Mouse (Mus musculus) midbrain, postnatal 0 days (tissue): ENCODE measurements at regions not wholly inside any gene's neighbourhood (a gene's known extent, or its start where the extent isn't known, plus 50 kb on each side); places are given as distances from the start of the nearest gene placed in this dataset.

Source experiments
- ATAC-seq: fragments of 200-750 bp; cut with Nextera tagmentation; 2 replicates; pipeline ENCODE4 v1.8.0; 2017; ENCODE audit warnings: moderate number of reproducible peaks, mild to moderate bottlenecking, moderate TSS enrichment, moderate library complexity; ENCODE audit not compliant: low FRiP score
- DNase-seq: peaks from one replicate; pipeline ENCODE4 v3.0.0-alpha.2; 2015; ENCODE audit warnings: low spot score
- H3K27ac ChIP-seq: fragments of 300-500 bp; sonication (generic); 2 replicates; pipeline ENCODE4 v1.5.1; 2014; ENCODE audit warnings: low read depth, mild to moderate bottlenecking, low read length, mixed read lengths
- H3K27me3 ChIP-seq: fragments of 300-500 bp; sonication (generic); 2 replicates; pipeline ENCODE4 v1.6.1; 2014; ENCODE audit warnings: low read length, control low read depth, mixed read lengths; ENCODE audit not compliant: insufficient read depth
- H3K36me3 ChIP-seq: fragments of 300-500 bp; sonication (generic); 2 replicates; pipeline ENCODE4 v1.6.1; 2014; ENCODE audit warnings: low read length, control low read depth, mixed read lengths; ENCODE audit not compliant: insufficient read depth
- H3K4me1 ChIP-seq: fragments of 300-500 bp; sonication (generic); 2 replicates; pipeline ENCODE4 v1.6.1; 2014; ENCODE audit warnings: mild to moderate bottlenecking, control low read depth, antibody characterized with exemption, low read length, mixed read lengths; ENCODE audit not compliant: insufficient read depth
- H3K4me2 ChIP-seq: fragments of 300-500 bp; sonication (generic); 2 replicates; pipeline ENCODE4 v1.6.1; 2014; ENCODE audit warnings: low read depth, mild to moderate bottlenecking, low read length, mixed read lengths; ENCODE audit not compliant: poor library complexity, severe bottlenecking
- H3K4me3 ChIP-seq: fragments of 300-500 bp; sonication (generic); 2 replicates; pipeline ENCODE4 v1.5.1; 2014; ENCODE audit warnings: low read depth, mild to moderate bottlenecking, low read length, moderate library complexity
- H3K9ac ChIP-seq: fragments of 300-500 bp; sonication (generic); replicated peaks from 2 replicates; pipeline ENCODE4 v1.6.1; 2014; ENCODE audit warnings: mild to moderate bottlenecking, low read length, moderate library complexity, mixed read lengths; ENCODE audit not compliant: poor library complexity, severe bottlenecking
- H3K9me3 ChIP-seq: fragments of 300-500 bp; sonication (generic); 2 replicates; pipeline ENCODE4 v1.6.1; 2016; ENCODE audit warnings: low read length, control low read depth
- CTCF ChIP-seq: IDR thresholded peaks from 2 replicates; pipeline ENCODE4 v1.5.1; 2016; ENCODE audit warnings: antibody characterized with exemption, mild to moderate bottlenecking
- WGBS: fragments of 180-500 bp; shearing (Covaris S2); extraction: QIAGEN DNeasy Blood & Tissue Kit; methylation state at CpG from one replicate; pipeline ENCODE4 v1.1.7; 2014; 5-methylcytosine and 5-hydroxymethylcytosine counted together

DNA sequence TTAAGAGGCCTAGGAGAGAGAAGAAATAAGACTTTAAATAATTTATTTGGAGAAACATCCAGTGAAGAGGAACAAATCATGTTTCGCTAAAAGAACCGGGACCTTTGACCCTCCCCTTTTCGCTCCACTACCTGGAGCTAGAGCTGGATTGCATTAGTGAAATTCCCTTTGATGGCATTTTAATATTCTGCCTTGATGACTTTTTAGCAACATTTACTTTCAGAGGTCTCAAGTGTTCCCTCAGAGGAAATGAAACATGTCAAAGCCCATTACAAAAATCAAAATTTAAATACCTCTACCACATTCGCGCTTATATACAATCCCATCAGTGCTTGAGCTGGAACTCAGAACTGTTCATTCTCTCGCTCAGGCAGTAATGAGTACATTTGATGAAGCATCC, 297.0 kb upstream of the Gm10295 start:
- WGBS = 78% methylated on average over 6 of the region's 6 CpGs
- no peaks in the 10 kb centered on the region for H3K27me3 ChIP-seq
- ATAC-seq (no peak), DNase-seq (no peak)
- H3K9me3 ChIP-seq = no peaks in the 10 kb centered on the region
- no peak overlapping the region for H3K9ac ChIP-seq
- TF ChIP-seq CTCF = no peak
- H3K4me3 ChIP-seq = no peak overlapping the region
- no peaks in the 10 kb centered on the region for H3K4me1 ChIP-seq
- no peaks in the 10 kb centered on the region for H3K36me3 ChIP-seq
- no peak overlapping the region for H3K27ac ChIP-seq
- no peak overlapping the region for H3K4me2 ChIP-seq

DNA sequence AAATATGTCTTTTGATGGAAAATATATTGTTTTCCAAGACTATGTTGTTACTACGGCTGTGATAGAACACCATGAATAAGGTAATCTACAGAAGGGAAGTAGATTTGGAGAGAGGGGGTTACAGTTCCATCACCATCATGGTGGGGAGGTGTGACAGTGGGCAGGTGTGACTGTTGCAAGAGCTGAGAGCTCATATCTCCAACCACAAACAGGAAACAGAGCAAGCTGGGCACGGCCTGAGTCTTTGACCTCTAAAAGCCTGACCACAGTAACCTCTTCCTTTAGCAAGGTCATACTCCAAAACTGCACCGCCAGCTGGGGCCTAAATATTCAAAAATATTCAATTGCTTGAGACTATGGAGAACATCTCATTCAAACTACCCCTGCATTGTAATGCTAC, 295.7 kb upstream of the Gm10295 start:
- no peak overlapping the region for H3K27ac ChIP-seq
- no peaks in the 10 kb centered on the region for H3K36me3 ChIP-seq
- no peaks in the 10 kb centered on the region for H3K4me1 ChIP-seq
- H3K4me3 ChIP-seq = no peak overlapping the region
- no peak overlapping the region for H3K9ac ChIP-seq
- DNase-seq = no peak
- no peak for ATAC-seq
- no peak for TF ChIP-seq CTCF
- 86% methylated on average over 3 of the region's 3 CpGs for WGBS
- H3K27me3 ChIP-seq = no peaks in the 10 kb centered on the region
- no peak overlapping the region for H3K4me2 ChIP-seq
- H3K9me3 ChIP-seq = no peaks in the 10 kb centered on the region

- TF ChIP-seq CTCF = peak; percentile 12; the same call in 1 of the 2 replicates
- Histone ChIP-seq H3K4me3 (peak overlapping the region; percentile 18; the same call in 1 of the 2 replicates), H3K27me3 (no peaks in the 10 kb centered on the region), H3K9ac (no peak overlapping the region), H3K27ac (no peak overlapping the region), H3K4me2 (peak overlapping the region; percentile 46), H3K9me3 (no peaks in the 10 kb centered on the region), H3K4me1 (no peaks in the 10 kb centered on the region), H3K36me3 (no peaks in the 10 kb centered on the region)
- WGBS = 39% methylated on average over 13 of the region's 13 CpGs
- DNase-seq = peak; percentile 26
- ATAC-seq = no peak
These were observed 271.8 kb upstream of the Gm10295 start for GRCm38 (mm10) chr7:71623048-71623447.

DNA sequence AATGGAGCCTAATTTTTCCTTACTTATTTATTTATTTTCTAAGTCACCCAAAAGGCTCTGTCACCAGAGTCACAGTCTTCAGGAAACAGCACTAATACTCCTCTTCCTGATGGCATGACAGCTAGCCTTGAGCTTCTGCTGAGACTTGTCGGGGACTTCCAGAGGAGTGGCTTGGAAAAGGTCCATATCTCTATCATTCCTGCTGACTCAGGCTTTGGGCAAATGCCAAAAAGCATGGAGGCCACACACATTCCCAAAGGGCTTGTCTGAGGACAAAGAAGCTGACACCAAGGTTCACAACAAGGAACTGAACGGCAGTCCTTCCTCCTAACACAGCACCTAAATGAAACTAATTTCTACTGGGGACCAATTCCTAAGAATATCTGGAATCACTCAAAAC, 251.9 kb upstream of the Gm10295 start:
- Histone ChIP-seq H3K27ac (no peak overlapping the region), H3K9me3 (no peaks in the 10 kb centered on the region), H3K36me3 (no peaks in the 10 kb centered on the region), H3K4me1 (0 out of 2 replicates have a peak, but pooled peaks cover 3% of the 10 kb centered on the region), H3K9ac (no peak overlapping the region), H3K27me3 (no peaks in the 10 kb centered on the region), H3K4me3 (no peak overlapping the region), H3K4me2 (no peak overlapping the region)
- WGBS = 54% methylated on average over 2 of the region's 2 CpGs
- ATAC-seq (no peak), DNase-seq (peak; percentile 21)
- no peak for TF ChIP-seq CTCF

GRCm38 (mm10) chr7:71596780-71597179, 245.5 kb upstream of the Gm10295 start:
- no peak for TF ChIP-seq CTCF
- no peaks in the 10 kb centered on the region for H3K36me3 ChIP-seq
- no peak for DNase-seq
- H3K4me3 ChIP-seq = no peak overlapping the region
- H3K27me3 ChIP-seq = no peaks in the 10 kb centered on the region
- no peak overlapping the region for H3K9ac ChIP-seq
- 93% methylated on average over 3 of the region's 3 CpGs for WGBS
- no peaks in the 10 kb centered on the region for H3K9me3 ChIP-seq
- no peaks in the 10 kb centered on the region for H3K4me1 ChIP-seq
- no peak overlapping the region for H3K27ac ChIP-seq
- H3K4me2 ChIP-seq = no peak overlapping the region
- ATAC-seq = no peak

DNA sequence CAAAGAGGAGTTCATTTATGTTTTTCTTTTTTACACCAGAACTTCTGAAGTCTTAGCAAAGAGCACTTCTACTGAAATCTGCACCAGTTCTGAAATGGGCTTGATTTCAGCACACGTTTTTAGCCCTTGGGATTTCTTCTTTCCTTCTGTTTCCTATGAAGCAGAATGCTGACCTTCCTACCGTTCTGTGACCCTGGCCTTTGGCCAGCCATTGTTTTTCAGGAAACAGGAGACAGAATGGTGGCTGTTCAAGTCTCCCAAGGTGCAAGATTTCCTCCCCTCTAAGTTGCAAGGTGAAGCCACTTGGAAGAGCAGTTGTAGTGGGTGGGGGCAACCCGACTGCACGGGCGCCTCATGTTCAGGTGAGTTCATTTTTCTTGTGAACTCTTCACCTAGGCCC, 236.3 kb upstream of the Gm10295 start:
- H3K36me3 ChIP-seq = no peaks in the 10 kb centered on the region
- no peak for TF ChIP-seq CTCF
- no peaks in the 10 kb centered on the region for H3K27me3 ChIP-seq
- DNase-seq (no peak), ATAC-seq (no peak)
- H3K4me1 ChIP-seq = no peaks in the 10 kb centered on the region
- H3K4me2 ChIP-seq = no peak overlapping the region
- no peak overlapping the region for H3K27ac ChIP-seq
- no peak overlapping the region for H3K4me3 ChIP-seq
- H3K9ac ChIP-seq = no peak overlapping the region
- 83% methylated on average over 5 of the region's 5 CpGs for WGBS
- H3K9me3 ChIP-seq = no peaks in the 10 kb centered on the region
